10 mouse cellular contexts compared by ENCODE assay signal in genomic region chr6:98956522-98957169, GRCm38 (mm10).
DNase-seq lines count a peak whose midpoint lies in the region; ATAC-seq and TF ChIP-seq lines count a peak whose summit lies in the region.
"Had no signal": no experiment of that assay in that cellular context is flagged by ENCODE, and none has a peak within 500 bp of the region (broad histone marks: within the 10 kb centered on the region; RNA-seq: fewer than 3 reads in every experiment).

No protein-coding gene starts in this region.

- no peak for TF ChIP-seq POLR2A in thymus, adult 2 months (IDR thresholded peaks at IDR 0.05; ENCODE audit: control insufficient read depth, extremely low read depth, insufficient read depth, low read length, poor library complexity)

- peak overlapping the region; percentile 20; the same call in 1 of the 2 replicates for H3K27ac ChIP-seq in gastrocnemius, adult 2 months
- no peak overlapping the region for H3K27ac ChIP-seq in thymus, adult 2 months (ENCODE audit: control insufficient read depth, insufficient read depth, low read length)
- H3K27ac ChIP-seq in kidney, embryonic 15.5 days: no peak overlapping the region
- H3K27ac ChIP-seq: embryonic facial prominence, embryonic 13.5 days had no signal

- peak; percentile 43 for DNase-seq in gastrocnemius, adult 2 months
- no peak for DNase-seq in gastrocnemius, adult 18-20 months (ENCODE audit: low spot score)
- peak; percentile 58 for DNase-seq in thymus, adult 2 months
- no peak for DNase-seq in thymus, adult 18-20 months
- DNase-seq in lung, postnatal 36 days: peak; percentile 51
- no peak for DNase-seq in right cerebral cortex, postnatal 14 days
- no peak for DNase-seq in cerebellum, adult 11-12 months

- H3K4me3 ChIP-seq in gastrocnemius, adult 2 months: no peak overlapping the region
- H3K4me3 ChIP-seq in thymus, adult 2 months (ENCODE audit: control insufficient read depth, insufficient read depth, low read length): no peak overlapping the region
- no peak overlapping the region for H3K4me3 ChIP-seq in kidney, embryonic 15.5 days (replicated peaks)
- H3K4me3 ChIP-seq: embryonic facial prominence, embryonic 13.5 days had no signal

- no peak for ATAC-seq in kidney, embryonic 15.5 days (replicated peaks; ENCODE audit: low FRiP score)
- ATAC-seq: midbrain, embryonic 16.5 days had no signal

- H3K4me1 ChIP-seq in thymus, adult 2 months (replicated peaks; ENCODE audit: control insufficient read depth, insufficient read depth, low read length): no peaks in the 10 kb centered on the region
- 0 out of 2 replicates have a peak, but pooled peaks cover 8% of the 10 kb centered on the region for H3K4me1 ChIP-seq in kidney, embryonic 15.5 days

- peaks cover 22% of the 10 kb centered on the region for H3K36me3 ChIP-seq in thymus, adult 2 months (ENCODE audit: control insufficient read depth, insufficient read depth, low read length)
- peaks cover 10% of the 10 kb centered on the region for H3K36me3 ChIP-seq in kidney, embryonic 15.5 days

- H3K9me3 ChIP-seq in kidney, embryonic 15.5 days (replicated peaks): no peaks in the 10 kb centered on the region
- H3K9me3 ChIP-seq: embryonic facial prominence, embryonic 13.5 days had no signal

- intact Hi-C loops in gastrocnemius, adult 2 months (cut with DNase I): no loop called here

- H3K4me2 ChIP-seq in kidney, embryonic 15.5 days: no peak overlapping the region
- H3K4me2 ChIP-seq: embryonic facial prominence, embryonic 13.5 days had no signal

- H3K9ac ChIP-seq in kidney, embryonic 15.5 days: no peak overlapping the region
- H3K9ac ChIP-seq: embryonic facial prominence, embryonic 13.5 days had no signal

- TF ChIP-seq CTCF in gastrocnemius, adult 2 months (IDR thresholded peaks at IDR 0.05): peak; percentile 42
- TF ChIP-seq CTCF in thymus, adult 2 months (IDR thresholded peaks at IDR 0.05; ENCODE audit: borderline replicate concordance, control insufficient read depth, extremely low read depth, insufficient read depth, low read length, poor library complexity): no peak

- 93% methylated on average over 9 of the region's 9 CpGs for WGBS in thymus, adult 2 months
- 87% methylated on average over 9 of the region's 9 CpGs for WGBS in kidney, embryonic 15.5 days

- H3K27me3 ChIP-seq in thymus, adult 2 months (ENCODE audit: control insufficient read depth, insufficient read depth, low read length): no peaks in the 10 kb centered on the region
- no peaks in the 10 kb centered on the region for H3K27me3 ChIP-seq in kidney, embryonic 15.5 days
- H3K27me3 ChIP-seq: embryonic facial prominence, embryonic 13.5 days had no signal

Comparison
In these comparisons a context has a peak if more than half of its experiments do, and no peak if none do; other contexts are left out.
1. DNase-seq: peak in gastrocnemius, adult 2 months (single experiment), thymus, adult 2 months (single experiment) and lung, postnatal 36 days (single experiment); none in gastrocnemius, adult 18-20 months (single experiment), thymus, adult 18-20 months (0 of 2), right cerebral cortex, postnatal 14 days (single experiment) and cerebellum, adult 11-12 months (single experiment).